Comparison of ENCODE assay signal across 18 mouse cellular contexts in genomic region chr11:27258521-27258920, GRCm38 (mm10).
"Had no signal": no experiment of that assay in that cellular context is flagged by ENCODE, and none has a peak within 500 bp of the region (broad histone marks: within the 10 kb centered on the region; RNA-seq: fewer than 3 reads in every experiment).

No protein-coding gene starts in this region.

- H3K4me3 ChIP-seq: midbrain, embryonic 10.5 days; midbrain, embryonic 12.5 days; myocyte; neural tube, embryonic 13.5 days; neural tube, embryonic 15.5 days had no signal

- ATAC-seq: midbrain, embryonic 16.5 days had no signal

- H3K9ac ChIP-seq: lung, embryonic 14.5 days; midbrain, embryonic 12.5 days; neural tube, embryonic 13.5 days; neural tube, embryonic 15.5 days had no signal

- H3K27ac ChIP-seq: midbrain, embryonic 10.5 days; midbrain, embryonic 12.5 days; neural tube, embryonic 13.5 days; neural tube, embryonic 15.5 days had no signal

- H3K27me3 ChIP-seq: midbrain, embryonic 12.5 days; neural tube, embryonic 13.5 days; neural tube, embryonic 15.5 days had no signal

- H3K4me2 ChIP-seq: lung, embryonic 14.5 days; midbrain, embryonic 12.5 days; neural tube, embryonic 13.5 days; neural tube, embryonic 15.5 days had no signal

- H3K4me1 ChIP-seq: midbrain, embryonic 10.5 days; midbrain, embryonic 12.5 days; neural tube, embryonic 13.5 days; neural tube, embryonic 15.5 days had no signal

- DNase-seq: lung, adult 18-20 months; lung, embryonic 14.5 days; lung, postnatal 10 days; midbrain, embryonic 14.5 days; retina, postnatal 1 day; right cerebral cortex, adult 18-20 months; right cerebral cortex, postnatal 25 days; right cerebral cortex, postnatal 4 days; spleen, adult 18-20 months; thymus, adult 18-20 months; thymus, postnatal 14 days; thymus, postnatal 4 days had no signal

- H3K9me3 ChIP-seq: midbrain, embryonic 10.5 days; midbrain, embryonic 12.5 days; neural tube, embryonic 13.5 days; neural tube, embryonic 15.5 days had no signal

- H3K36me3 ChIP-seq: midbrain, embryonic 10.5 days; midbrain, embryonic 12.5 days; neural tube, embryonic 13.5 days; neural tube, embryonic 15.5 days had no signal
